Mouse (Mus musculus) liver, embryonic 14.5 days (tissue): ENCODE measurements at regions not wholly inside any gene's neighbourhood (a gene's known extent, or its start where the extent isn't known, plus 50 kb on each side); places are given as distances from the start of the nearest gene placed in this dataset.

Experiments
- CTCF ChIP-seq: IDR thresholded peaks from 2 replicates; pipeline ENCODE4 v1.5.1; 2016; ENCODE audit warnings: antibody characterized with exemption, low read depth, control low read depth
- EP300 ChIP-seq: IDR thresholded peaks from 2 replicates; pipeline ENCODE4 v1.6.1; 2016; ENCODE audit warnings: antibody characterized with exemption, low read depth

GRCm38 (mm10) chr12:106468173-106468860 is 458.3 kb downstream of the Vrk1 start:
- TF ChIP-seq CTCF (no peak), EP300 (no peak)
